Mouse (Mus musculus): ENCODE results near the gene Spice1.
A peak's percentile ranks its signal among the peaks of the same experiment; 100 is the strongest.

The Spice1 gene

GRCm38 (mm10) chr16:44375459-44375858 is 28.5 kb downstream of the Spice1 start:
- no peak for DNase-seq

GRCm38 (mm10) chr16:44380006-44380405 is 33.1 kb downstream of the Spice1 start:
- no peak for DNase-seq

GRCm38 (mm10) chr16:44381578-44381977 is 34.7 kb downstream of the Spice1 start:
- no peak for DNase-seq

GRCm38 (mm10) chr16:44383549-44383948 is 36.6 kb downstream of the Spice1 start:
- peak; percentile 21 to 39 for DNase-seq

- peak in 1 of 2 experiments; percentile 16 for DNase-seq
Observed at GRCm38 (mm10) chr16:44384251-44384650, 37.3 kb downstream of the Spice1 start.

- peak; percentile 70 to 75 for DNase-seq
Observed at GRCm38 (mm10) chr16:44391877-44392548, 45.1 kb downstream of the Spice1 start.

- DNase-seq: peak; percentile 92 to 94
Observed at GRCm38 (mm10) chr16:44394577-44395243, 47.8 kb downstream of the Spice1 start, which contains the start of gene Cfap44. Gene Cfap44, plus strand, starts transcription at chr16:44394796.

- no peak for DNase-seq
Observed at GRCm38 (mm10) chr16:44404933-44405332, 58.0 kb downstream of the Spice1 start.

GRCm38 (mm10) chr16:44407211-44407610 is 60.3 kb downstream of the Spice1 start:
- peak; percentile 33 to 50 for DNase-seq

- no peak for DNase-seq
Observed at GRCm38 (mm10) chr16:44408290-44408689, 61.4 kb downstream of the Spice1 start.

GRCm38 (mm10) chr16:44410176-44410575 is 63.3 kb downstream of the Spice1 start:
- DNase-seq: peak in 1 of 2 experiments; percentile 13

- DNase-seq: peak; percentile 47 to 69
Observed at GRCm38 (mm10) chr16:44417596-44417995, 70.7 kb downstream of the Spice1 start.

- DNase-seq: no peak
Observed at GRCm38 (mm10) chr16:44421735-44422134, 74.8 kb downstream of the Spice1 start.

- DNase-seq: peak; percentile 30 to 43
Observed at GRCm38 (mm10) chr16:44423499-44423898, 76.6 kb downstream of the Spice1 start.

- DNase-seq: peak in 1 of 2 experiments; percentile 11
Observed at GRCm38 (mm10) chr16:44428456-44428855, 81.5 kb downstream of the Spice1 start.

GRCm38 (mm10) chr16:44430021-44430420 is 83.1 kb downstream of the Spice1 start:
- no peak for DNase-seq

- no peak for DNase-seq
Observed at GRCm38 (mm10) chr16:44434931-44435330, 88.0 kb downstream of the Spice1 start.

GRCm38 (mm10) chr16:44435481-44435880 is 88.6 kb downstream of the Spice1 start:
- peak in 1 of 2 experiments; percentile 9 for DNase-seq

Measured in cerebellum, postnatal 10 days (tissue).